Mouse (Mus musculus): Measurements from ENCODE around the gene Dctn2. TPM values are rescaled to one million over a fixed set of nuclear protein-coding genes. Genes with fewer than 3 reads are reported as not detected.

Dctn2 gene
- total and polyA plus RNA-seq, 3 experiments = 135 to 161 (median 139) TPM

DNA sequence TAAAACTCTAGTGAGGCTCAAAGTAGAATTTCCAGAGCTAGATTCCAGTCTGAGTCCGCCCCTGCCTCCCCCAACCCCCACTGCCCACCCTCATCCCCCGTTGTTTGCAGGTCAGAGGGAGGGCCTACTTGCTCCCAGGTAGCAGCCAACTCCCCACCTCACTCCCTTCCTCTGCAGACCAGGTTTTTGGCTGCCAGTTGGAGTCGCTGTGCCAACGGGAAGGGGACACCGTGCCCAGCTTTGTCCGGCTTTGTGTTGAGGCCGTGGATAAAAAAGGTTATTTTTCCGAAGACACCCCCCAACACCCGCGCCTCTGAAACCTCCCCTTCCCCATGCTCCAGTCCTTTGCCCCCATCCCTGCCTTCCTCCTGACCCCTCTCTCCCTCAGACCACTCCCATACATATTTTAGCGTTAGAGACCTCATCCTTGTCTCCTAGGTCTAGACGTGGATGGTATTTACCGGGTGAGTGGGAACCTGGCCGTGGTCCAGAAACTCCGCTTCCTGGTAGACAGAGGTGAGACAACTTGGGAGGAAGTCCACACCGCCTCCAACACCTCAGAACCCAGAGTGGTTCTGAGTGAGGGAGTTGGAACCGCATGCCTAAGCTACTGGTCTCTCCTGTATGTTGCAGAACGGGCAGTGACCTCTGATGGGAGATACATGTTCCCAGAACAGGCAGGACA, 61.4 kb downstream of the Dctn2 start:
- no peak for DNase-seq (ENCODE audit: low spot score)
- TF ChIP-seq POLR2AphosphoS5 (IDR thresholded peaks at IDR 0.05; ENCODE audit: insufficient replicate concordance, low read depth, low read length) (no peak), CTCF (IDR thresholded peaks at IDR 0.05; ENCODE audit: low read depth, low read length) (no peak), GATA2 (IDR thresholded peaks at IDR 0.05; ENCODE audit: borderline replicate concordance, low read depth, low read length) (no peak), GATA1 (IDR thresholded peaks at IDR 0.05; ENCODE audit: borderline replicate concordance, low read length) (no peak), TAL1 (conservative IDR thresholded peaks at IDR 0.05; ENCODE audit: low read depth, low read length) (no peak)
- peak overlapping the region; percentile 85 for H3K4me3 ChIP-seq (ENCODE audit: low read depth, low read length)
- H3K4me1 ChIP-seq (ENCODE audit: insufficient read depth, low read depth, low read length) = peaks cover 96% of the 10 kb centered on the region
- ATAC-seq (ENCODE audit: extremely low read depth, insufficient number of reproducible peaks, low FRiP score, poor library complexity, severe bottlenecking) = no peak
- H3K36me3 ChIP-seq (replicated peaks) = peaks cover 72% of the 10 kb centered on the region
- no peaks in the 10 kb centered on the region for H3K27me3 ChIP-seq (ENCODE audit: insufficient read depth, low read length)
- H3K9me3 ChIP-seq (replicated peaks) = no peaks in the 10 kb centered on the region

DNA sequence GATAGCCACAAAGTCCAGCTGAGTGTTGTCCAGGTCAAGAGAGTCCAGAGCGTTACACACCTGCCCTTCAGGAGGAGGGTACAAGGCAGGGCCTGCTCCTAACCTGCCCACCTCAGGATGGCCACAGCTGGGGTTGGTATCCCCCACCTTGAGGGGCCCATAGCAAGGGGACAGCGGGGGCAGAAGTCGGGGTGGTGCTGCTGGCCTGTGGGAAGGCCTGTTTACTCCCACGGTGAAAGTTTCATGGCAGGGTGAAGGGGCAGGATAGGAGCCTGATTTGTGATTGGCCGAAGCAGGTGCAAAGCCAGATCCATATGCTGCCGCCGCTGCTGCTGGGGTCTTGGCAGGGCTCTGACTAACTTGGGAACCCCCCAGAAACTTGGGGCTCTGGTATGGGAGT, 64.0 kb downstream of the Dctn2 start:
- no peak for DNase-seq (ENCODE audit: low spot score)
- Histone ChIP-seq H3K36me3 (replicated peaks) (peaks cover 75% of the 10 kb centered on the region), H3K4me3 (ENCODE audit: low read depth, low read length) (no peak overlapping the region; the same call in 1 of the 2 replicates), H3K9me3 (replicated peaks) (no peaks in the 10 kb centered on the region), H3K4me1 (ENCODE audit: insufficient read depth, low read depth, low read length) (peaks cover 74% of the 10 kb centered on the region), H3K27me3 (ENCODE audit: insufficient read depth, low read length) (no peaks in the 10 kb centered on the region)
- no peak for ATAC-seq (ENCODE audit: extremely low read depth, insufficient number of reproducible peaks, low FRiP score, poor library complexity, severe bottlenecking)
- no peak for TF ChIP-seq POLR2AphosphoS5 (IDR thresholded peaks at IDR 0.05; ENCODE audit: insufficient replicate concordance, low read depth, low read length)
- no peak for TF ChIP-seq CTCF (IDR thresholded peaks at IDR 0.05; ENCODE audit: low read depth, low read length)
- no peak for TF ChIP-seq GATA1 (IDR thresholded peaks at IDR 0.05; ENCODE audit: borderline replicate concordance, low read length)

Other genes with a start within 250 kb of the Dctn2 start
Only the 20 nearest of the 24 such genes appear.
- 0.68 and 0.97 TPM in 2 replicates for gene Eef1akmt3, start 224.9 kb upstream of the Dctn2 start, total RNA-seq (2014; fragmentation: Nextera tagmentation)
- 0.11 and 0.17 TPM in 2 replicates for gene Eef1akmt3, start 224.9 kb upstream of the Dctn2 start, total RNA-seq (2017)
- gene Eef1akmt3, start 224.9 kb upstream of the Dctn2 start, polyA plus RNA-seq (2012) = 0.09 and 0.17 TPM in 2 replicates
- 2.1 and 4.9 TPM in 2 replicates for gene Cyp27b1, start 218.1 kb upstream of the Dctn2 start, total RNA-seq (2014; fragmentation: Nextera tagmentation)
- 0.33 TPM in 1 of 2 replicates, not detected in the other for gene Cyp27b1, start 218.1 kb upstream of the Dctn2 start, total RNA-seq (2017)
- 0.17 TPM in 2 replicates for gene Cyp27b1, start 218.1 kb upstream of the Dctn2 start, polyA plus RNA-seq (2012)
- gene March9, start 206.2 kb upstream of the Dctn2 start, total RNA-seq (2014; fragmentation: Nextera tagmentation) = 0.68 and 1.1 TPM in 2 replicates
- 1.2 and 1.3 TPM in 2 replicates for gene March9, start 206.2 kb upstream of the Dctn2 start, total RNA-seq (2017)
- gene March9, start 206.2 kb upstream of the Dctn2 start, polyA plus RNA-seq (2012) = 0.63 and 0.88 TPM in 2 replicates
- gene Cdk4, start 202.8 kb upstream of the Dctn2 start, total RNA-seq (2014; fragmentation: Nextera tagmentation) = 532 and 608 TPM in 2 replicates
- gene Cdk4, start 202.8 kb upstream of the Dctn2 start, total RNA-seq (2017) = 648 and 675 TPM in 2 replicates
- 1,726 and 1,826 TPM in 2 replicates for gene Cdk4, start 202.8 kb upstream of the Dctn2 start, polyA plus RNA-seq (2012)
- gene Tspan31, start 196.1 kb upstream of the Dctn2 start, total RNA-seq (2014; fragmentation: Nextera tagmentation) = 163 and 186 TPM in 2 replicates
- gene Tspan31, start 196.1 kb upstream of the Dctn2 start, total RNA-seq (2017) = 73.6 and 83.9 TPM in 2 replicates
- 30.3 and 41.8 TPM in 2 replicates for gene Tspan31, start 196.1 kb upstream of the Dctn2 start, polyA plus RNA-seq (2012)
- gene Agap2, start 191.1 kb upstream of the Dctn2 start, total RNA-seq (2014; fragmentation: Nextera tagmentation) = 0.15 and 1.3 TPM in 2 replicates
- under 0.01 and 1.1 TPM in 2 replicates for gene Agap2, start 191.1 kb upstream of the Dctn2 start, total RNA-seq (2017)
- 0.07 and 0.26 TPM in 2 replicates for gene Agap2, start 191.1 kb upstream of the Dctn2 start, polyA plus RNA-seq (2012)
- 47.9 and 55.4 TPM in 2 replicates for gene Os9, start 145.2 kb upstream of the Dctn2 start, total RNA-seq (2014; fragmentation: Nextera tagmentation)
- gene Os9, start 145.2 kb upstream of the Dctn2 start, total RNA-seq (2017) = 95.7 and 99.7 TPM in 2 replicates
- 110 and 126 TPM in 2 replicates for gene Os9, start 145.2 kb upstream of the Dctn2 start, polyA plus RNA-seq (2012)
- gene B4galnt1, start 101.1 kb upstream of the Dctn2 start, total RNA-seq (2014; fragmentation: Nextera tagmentation) = 173 and 188 TPM in 2 replicates
- gene B4galnt1, start 101.1 kb upstream of the Dctn2 start, total RNA-seq (2017) = 65.0 and 66.7 TPM in 2 replicates
- 292 and 318 TPM in 2 replicates for gene B4galnt1, start 101.1 kb upstream of the Dctn2 start, polyA plus RNA-seq (2012)
- gene Slc26a10, start 85.7 kb upstream of the Dctn2 start, total RNA-seq (2014; fragmentation: Nextera tagmentation) = 8.4 and 10.1 TPM in 2 replicates
- gene Slc26a10, start 85.7 kb upstream of the Dctn2 start, total RNA-seq (2017) = 0.58 and 0.98 TPM in 2 replicates
- 0.68 and 0.94 TPM in 2 replicates for gene Slc26a10, start 85.7 kb upstream of the Dctn2 start, polyA plus RNA-seq (2012)
- 49.0 and 70.1 TPM in 2 replicates for gene Arhgef25, start 76.3 kb upstream of the Dctn2 start, total RNA-seq (2014; fragmentation: Nextera tagmentation)
- 43.0 and 51.4 TPM in 2 replicates for gene Arhgef25, start 76.3 kb upstream of the Dctn2 start, total RNA-seq (2017)
- gene Arhgef25, start 76.3 kb upstream of the Dctn2 start, polyA plus RNA-seq (2012) = 98.4 and 120 TPM in 2 replicates
- gene Dtx3, start 70.6 kb upstream of the Dctn2 start, total RNA-seq (2014; fragmentation: Nextera tagmentation) = 318 and 360 TPM in 2 replicates
- gene Dtx3, start 70.6 kb upstream of the Dctn2 start, total RNA-seq (2017) = 95.8 and 125 TPM in 2 replicates
- gene Dtx3, start 70.6 kb upstream of the Dctn2 start, polyA plus RNA-seq (2012) = 213 and 260 TPM in 2 replicates
- gene Pip4k2c, start 54.8 kb upstream of the Dctn2 start, total RNA-seq (2014; fragmentation: Nextera tagmentation) = 136 and 141 TPM in 2 replicates
- gene Pip4k2c, start 54.8 kb upstream of the Dctn2 start, total RNA-seq (2017) = 126 and 133 TPM in 2 replicates
- gene Pip4k2c, start 54.8 kb upstream of the Dctn2 start, polyA plus RNA-seq (2012) = 130 and 151 TPM in 2 replicates
- 0.10 TPM in 1 of 2 replicates, not detected in the other for gene Kif5a, start 3.0 kb upstream of the Dctn2 start, total RNA-seq (2014; fragmentation: Nextera tagmentation)
- gene Kif5a, start 3.0 kb upstream of the Dctn2 start, total RNA-seq (2017) = 0.11 and 0.17 TPM in 2 replicates
- 0.04 and 0.22 TPM in 2 replicates for gene Kif5a, start 3.0 kb upstream of the Dctn2 start, polyA plus RNA-seq (2012)
- gene Mbd6, start 22.6 kb downstream of the Dctn2 start, total RNA-seq (2014; fragmentation: Nextera tagmentation) = 107 and 121 TPM in 2 replicates
- gene Mbd6, start 22.6 kb downstream of the Dctn2 start, total RNA-seq (2017) = 4.1 and 6.6 TPM in 2 replicates
- gene Mbd6, start 22.6 kb downstream of the Dctn2 start, polyA plus RNA-seq (2012) = 239 and 302 TPM in 2 replicates
- gene Mars, start 45.4 kb downstream of the Dctn2 start, total RNA-seq (2014; fragmentation: Nextera tagmentation) = 97.3 and 102 TPM in 2 replicates
- 109 and 144 TPM in 2 replicates for gene Mars, start 45.4 kb downstream of the Dctn2 start, total RNA-seq (2017)
- gene Mars, start 45.4 kb downstream of the Dctn2 start, polyA plus RNA-seq (2012) = 104 and 108 TPM in 2 replicates
- gene Arhgap9, start 55.6 kb downstream of the Dctn2 start, total RNA-seq (2014; fragmentation: Nextera tagmentation) = 43.3 and 43.7 TPM in 2 replicates
- 89.2 and 100 TPM in 2 replicates for gene Arhgap9, start 55.6 kb downstream of the Dctn2 start, total RNA-seq (2017)
- gene Arhgap9, start 55.6 kb downstream of the Dctn2 start, polyA plus RNA-seq (2012) = 54.8 and 59.5 TPM in 2 replicates
- 0.23 and 0.24 TPM in 2 replicates for gene Gli1, start 75.6 kb downstream of the Dctn2 start, total RNA-seq (2014; fragmentation: Nextera tagmentation)
- gene Gli1, start 75.6 kb downstream of the Dctn2 start, total RNA-seq (2017) = 0.11 TPM in 1 of 2 replicates, not detected in the other
- gene Gli1, start 75.6 kb downstream of the Dctn2 start, polyA plus RNA-seq (2012) = 0.15 and 0.18 TPM in 2 replicates
- gene Inhbe, start 88.0 kb downstream of the Dctn2 start, total RNA-seq (2014; fragmentation: Nextera tagmentation) = not detected in 2 replicates
- gene Inhbe, start 88.0 kb downstream of the Dctn2 start, total RNA-seq (2017) = 0.06 and 0.11 TPM in 2 replicates
- gene Inhbe, start 88.0 kb downstream of the Dctn2 start, polyA plus RNA-seq (2012) = 0.01 TPM in 2 replicates
- not detected in 2 replicates for gene Inhbc, start 104.1 kb downstream of the Dctn2 start, total RNA-seq (2014; fragmentation: Nextera tagmentation)
- gene Inhbc, start 104.1 kb downstream of the Dctn2 start, total RNA-seq (2017) = 0.05 TPM in 1 of 2 replicates, not detected in the other
- not detected in 2 replicates for gene Inhbc, start 104.1 kb downstream of the Dctn2 start, polyA plus RNA-seq (2012)
- 95.6 and 123 TPM in 2 replicates for gene R3hdm2, start 114.0 kb downstream of the Dctn2 start, total RNA-seq (2014; fragmentation: Nextera tagmentation)
- 14.8 and 15.6 TPM in 2 replicates for gene R3hdm2, start 114.0 kb downstream of the Dctn2 start, total RNA-seq (2017)
- gene R3hdm2, start 114.0 kb downstream of the Dctn2 start, polyA plus RNA-seq (2012) = 97.4 and 119 TPM in 2 replicates

All from G1E (cell line).